Mouse (Mus musculus) embryonic facial prominence, embryonic 13.5 days (tissue): ENCODE results near the gene Rnft2. TPM values are rescaled to one million over a fixed set of nuclear protein-coding genes. Genes with fewer than 3 reads are reported as not detected.

ENCODE experiments used
- ATAC-seq: fragments of 200-750 bp; cut with Nextera tagmentation; 2 replicates; pipeline ENCODE4 v1.8.0; 2017; ENCODE audit warnings: low read depth; ENCODE audit not compliant: insufficient number of reproducible peaks, insufficient read depth, low FRiP score, low TSS enrichment
- H3K27ac ChIP-seq: fragments of 300-500 bp; sonication (generic); 2 replicates; pipeline ENCODE4 v1.5.1; 2015; ENCODE audit warnings: moderate library complexity, mild to moderate bottlenecking, inconsistent platforms
- H3K27me3 ChIP-seq: fragments of 300-500 bp; sonication (generic); 2 replicates; pipeline ENCODE4 v1.6.1; 2015; ENCODE audit warnings: mild to moderate bottlenecking, inconsistent platforms
- H3K36me3 ChIP-seq: fragments of 300-500 bp; sonication (generic); 2 replicates; pipeline ENCODE4 v1.6.1; 2015; ENCODE audit warnings: mild to moderate bottlenecking, inconsistent platforms
- H3K4me1 ChIP-seq: fragments of 300-500 bp; sonication (generic); 2 replicates; pipeline ENCODE4 v1.6.1; 2015; ENCODE audit warnings: inconsistent platforms
- H3K4me2 ChIP-seq: fragments of 300-500 bp; sonication (generic); 2 replicates; pipeline ENCODE4 v1.6.1; 2015; ENCODE audit warnings: moderate library complexity, mild to moderate bottlenecking, inconsistent platforms
- H3K4me3 ChIP-seq: fragments of 300-500 bp; sonication (generic); 2 replicates; pipeline ENCODE4 v1.5.1; 2015; ENCODE audit warnings: mild to moderate bottlenecking, inconsistent platforms
- H3K9ac ChIP-seq: fragments of 300-500 bp; sonication (generic); 2 replicates; pipeline ENCODE4 v1.6.1; 2015; ENCODE audit warnings: mild to moderate bottlenecking, inconsistent platforms
- H3K9me3 ChIP-seq: fragments of 300-500 bp; sonication (generic); 2 replicates; pipeline ENCODE4 v1.6.1; 2016; ENCODE audit warnings: inconsistent platforms
- WGBS: fragments of 180-500 bp; shearing (Covaris S2); methylation state at CpG from one replicate; pipeline ENCODE4 v1.1.7; 2015; ENCODE audit warnings: mixed read lengths; 5-methylcytosine and 5-hydroxymethylcytosine counted together
- polyA plus RNA-seq: library from polyadenylated mRNA; unstranded; fragments of >200 nt; fragmentation: Nextera tagmentation; extraction: Ambion mirVana; gene quantifications from 2 replicates; pipeline ENCODE4 v1.2.1, GENCODE M21; 2015

The Rnft2 gene
- polyA plus RNA-seq, 1 experiment from 2014 or later: 5.1 TPM

GRCm38 (mm10) chr5:118247378-118247777 lies 2.5 kb upstream of the Rnft2 start:
- no peaks in the 10 kb centered on the region for H3K9me3 ChIP-seq
- H3K36me3 ChIP-seq: peaks cover 34% of the 10 kb centered on the region
- H3K27ac ChIP-seq: no peak overlapping the region
- no peak overlapping the region for H3K4me3 ChIP-seq
- H3K4me1 ChIP-seq: peaks cover 29% of the 10 kb centered on the region
- H3K27me3 ChIP-seq: no peaks in the 10 kb centered on the region
- 40% methylated on average over 8 of the region's 8 CpGs for WGBS
- peak overlapping the region; percentile 93 for H3K4me2 ChIP-seq
- no peak for ATAC-seq
- no peak overlapping the region for H3K9ac ChIP-seq

DNA sequence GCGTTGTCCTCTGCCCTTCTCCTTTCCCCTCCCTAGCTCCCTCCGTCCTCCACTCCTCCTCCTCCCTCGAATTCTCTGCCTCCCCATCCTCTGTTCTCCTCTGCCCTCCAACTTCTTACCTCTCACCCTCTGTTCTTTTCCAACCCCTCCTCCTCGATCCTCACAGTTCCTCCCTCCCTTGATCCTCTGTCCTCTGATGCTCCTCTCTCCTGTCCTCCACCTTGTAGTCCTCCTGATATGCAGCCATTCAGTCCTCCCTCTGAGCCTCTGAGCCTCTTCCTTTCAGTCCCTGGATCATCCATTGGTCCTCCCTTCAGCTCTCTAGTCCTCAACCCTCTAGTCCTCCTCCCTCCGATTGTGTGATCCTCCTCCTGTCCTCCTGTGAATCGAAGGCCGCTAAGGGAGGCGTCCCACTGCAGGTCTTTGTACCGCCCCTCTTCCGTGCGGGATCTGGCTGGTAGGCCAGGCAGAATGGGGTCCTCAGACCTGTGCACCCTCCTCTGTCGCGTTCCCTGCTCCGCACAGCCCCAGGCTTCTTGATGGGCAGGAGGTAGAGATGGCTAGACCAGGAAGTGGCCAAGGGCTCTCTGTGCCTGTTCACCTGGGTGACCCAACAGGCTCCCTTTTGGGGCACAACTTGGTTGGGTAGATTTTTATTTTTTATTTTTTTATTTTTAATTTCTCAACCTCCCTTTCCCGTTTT lies 841 bp upstream of the Rnft2 start:
- H3K9ac ChIP-seq: peak overlapping the region; percentile 80
- peak overlapping the region; percentile 82 for H3K27ac ChIP-seq
- no peaks in the 10 kb centered on the region for H3K27me3 ChIP-seq
- peaks cover 45% of the 10 kb centered on the region for H3K36me3 ChIP-seq
- peak overlapping the region; percentile 93 for H3K4me2 ChIP-seq
- WGBS: 5% methylated on average over 15 of the region's 15 CpGs
- H3K4me1 ChIP-seq: peaks cover 29% of the 10 kb centered on the region
- ATAC-seq: 0 out of 2 replicates have a peak, but pooled peaks have one; percentile 2
- H3K4me3 ChIP-seq: peak overlapping the region; percentile 62
- H3K9me3 ChIP-seq: no peaks in the 10 kb centered on the region

DNA sequence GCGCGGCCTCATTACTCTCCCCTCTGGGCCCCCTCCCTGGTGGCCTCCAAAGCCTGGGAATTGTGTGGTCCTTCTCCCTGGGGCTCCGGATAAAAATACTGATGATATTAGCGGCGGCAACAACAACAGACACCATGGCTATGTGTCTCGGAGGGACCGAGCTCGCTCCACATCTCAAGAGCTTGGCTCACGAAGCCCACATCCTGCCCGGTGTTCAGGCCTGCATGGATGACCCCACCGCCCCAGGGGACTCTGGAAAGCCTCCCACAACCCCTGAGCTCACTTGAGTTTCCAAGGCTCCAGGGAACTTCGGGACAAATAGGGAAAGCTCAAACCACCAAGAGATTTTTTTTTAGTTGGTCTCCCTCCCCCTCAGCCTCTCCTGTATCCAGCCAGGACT lies 5.2 kb downstream of the Rnft2 start:
- no peaks in the 10 kb centered on the region for H3K27me3 ChIP-seq
- H3K9ac ChIP-seq: no peak overlapping the region
- WGBS: 82% methylated on average over 12 of the region's 12 CpGs
- no peak overlapping the region for H3K27ac ChIP-seq
- H3K36me3 ChIP-seq: peaks cover 45% of the 10 kb centered on the region
- peaks cover 9% of the 10 kb centered on the region for H3K4me1 ChIP-seq
- no peak overlapping the region for H3K4me2 ChIP-seq
- no peak for ATAC-seq
- no peaks in the 10 kb centered on the region for H3K9me3 ChIP-seq
- no peak overlapping the region for H3K4me3 ChIP-seq

DNA sequence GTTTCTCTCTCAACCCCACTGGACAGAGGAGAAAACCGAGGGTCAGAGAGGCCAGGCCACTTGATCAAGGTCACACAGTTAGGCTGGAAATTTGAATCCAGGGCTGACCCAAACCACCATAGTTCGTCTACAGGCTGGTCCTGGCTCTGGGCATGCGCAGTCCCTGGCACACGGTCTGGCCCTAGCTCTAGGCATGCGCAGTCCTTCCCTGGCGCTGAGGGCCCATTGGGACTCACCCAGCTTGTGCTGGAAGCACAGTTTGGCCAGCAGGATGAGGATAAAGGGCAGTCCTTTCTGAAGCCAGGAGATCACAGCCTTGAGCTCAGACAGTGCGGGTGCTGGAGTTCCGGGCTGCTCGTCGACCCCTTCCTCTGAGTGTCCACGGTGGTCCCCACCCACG lies 8.0 kb downstream of the Rnft2 start:
- Histone ChIP-seq H3K4me1 (no peaks in the 10 kb centered on the region), H3K36me3 (peaks cover 46% of the 10 kb centered on the region), H3K9ac (no peak overlapping the region), H3K9me3 (no peaks in the 10 kb centered on the region; the same call in 1 of the 2 replicates), H3K27me3 (no peaks in the 10 kb centered on the region), H3K4me2 (no peak overlapping the region), H3K4me3 (no peak overlapping the region), H3K27ac (no peak overlapping the region)
- 82% methylated on average over 12 of the region's 12 CpGs for WGBS
- ATAC-seq: no peak

DNA sequence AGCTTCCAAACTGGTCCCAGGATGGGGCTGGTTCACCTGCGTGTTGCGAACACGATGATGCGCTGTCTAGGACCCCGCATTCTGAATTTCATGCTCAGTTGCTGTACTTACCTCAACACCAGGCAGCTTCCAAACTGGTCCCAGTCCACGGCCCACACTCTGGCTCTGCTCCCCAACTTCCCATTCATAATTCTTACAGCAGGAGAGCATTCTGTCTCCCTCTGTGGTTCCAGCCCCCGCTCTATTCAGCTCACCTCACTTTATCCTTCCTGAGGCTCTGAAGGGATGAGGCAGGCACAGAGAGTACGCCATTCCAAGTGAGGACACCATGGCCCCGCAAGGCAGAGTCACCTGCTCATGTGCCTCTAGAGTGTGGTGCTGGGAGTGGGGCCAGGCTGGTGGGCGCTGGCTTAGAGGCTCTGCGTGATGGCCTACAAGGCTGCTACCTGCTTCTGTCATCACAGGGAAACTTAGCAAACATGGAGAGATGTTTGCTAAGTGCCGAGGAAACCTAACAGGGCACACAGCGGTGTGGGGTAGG lies 14.8 kb downstream of the Rnft2 start:
- Histone ChIP-seq H3K9me3 (no peaks in the 10 kb centered on the region; the same call in 1 of the 2 replicates), H3K4me2 (no peak overlapping the region), H3K9ac (no peak overlapping the region), H3K4me1 (no peaks in the 10 kb centered on the region), H3K27ac (no peak overlapping the region), H3K4me3 (no peak overlapping the region), H3K27me3 (no peaks in the 10 kb centered on the region), H3K36me3 (peaks cover 51% of the 10 kb centered on the region)
- no peak for ATAC-seq
- WGBS: 92% methylated on average over 13 of the region's 13 CpGs

DNA sequence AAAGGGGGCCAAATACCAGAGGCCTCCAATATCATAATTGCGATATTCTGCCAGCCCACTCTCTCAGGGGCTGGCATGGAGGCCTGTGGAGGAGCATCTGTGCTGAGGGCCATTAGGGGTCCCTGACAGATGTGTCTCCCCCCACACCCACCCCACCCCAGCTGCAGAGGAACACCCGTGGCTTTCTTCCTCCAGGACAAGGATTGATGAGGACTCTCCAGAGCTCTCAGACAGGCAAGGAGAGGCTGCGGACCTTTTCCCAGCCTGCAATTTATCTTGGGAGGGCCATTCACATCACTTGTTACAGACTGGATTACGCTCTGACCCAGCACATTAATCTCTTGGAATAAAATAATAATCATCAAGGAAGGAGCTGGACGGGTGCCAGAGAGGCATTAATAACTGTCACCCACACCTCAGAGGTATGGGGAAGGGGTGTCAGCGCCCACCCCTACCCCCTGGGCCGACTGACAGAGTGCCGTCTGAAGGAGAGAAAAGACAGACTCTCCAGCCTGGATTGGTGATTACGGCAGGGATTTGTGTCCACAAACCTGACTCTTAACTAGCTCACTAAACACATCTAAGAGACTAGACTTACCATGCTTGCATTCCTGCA lies 21.7 kb downstream of the Rnft2 start:
- no peak overlapping the region for H3K4me2 ChIP-seq
- WGBS: 79% methylated on average over 9 of the region's 9 CpGs
- no peak overlapping the region for H3K27ac ChIP-seq
- H3K4me3 ChIP-seq: no peak overlapping the region
- H3K27me3 ChIP-seq: no peaks in the 10 kb centered on the region
- no peak for ATAC-seq
- H3K9ac ChIP-seq: no peak overlapping the region
- no peaks in the 10 kb centered on the region for H3K9me3 ChIP-seq
- peaks cover 49% of the 10 kb centered on the region for H3K36me3 ChIP-seq
- no peaks in the 10 kb centered on the region for H3K4me1 ChIP-seq

GRCm38 (mm10) chr5:118217410-118217809 lies 27.5 kb downstream of the Rnft2 start:
- Histone ChIP-seq H3K9me3 (no peaks in the 10 kb centered on the region), H3K36me3 (peaks cover 41% of the 10 kb centered on the region), H3K9ac (no peak overlapping the region), H3K4me3 (no peak overlapping the region), H3K4me1 (peaks cover 29% of the 10 kb centered on the region), H3K4me2 (no peak overlapping the region), H3K27me3 (no peaks in the 10 kb centered on the region), H3K27ac (no peak overlapping the region)
- 61% methylated on average over 6 of the region's 6 CpGs for WGBS
- no peak for ATAC-seq

GRCm38 (mm10) chr5:118214418-118215154 lies 30.3 kb downstream of the Rnft2 start:
- peaks cover 29% of the 10 kb centered on the region for H3K4me1 ChIP-seq
- H3K4me2 ChIP-seq: peak overlapping the region; percentile 76
- H3K27ac ChIP-seq: no peak overlapping the region
- peak overlapping the region; percentile 61 for H3K9ac ChIP-seq
- no peaks in the 10 kb centered on the region for H3K9me3 ChIP-seq
- H3K27me3 ChIP-seq: no peaks in the 10 kb centered on the region
- WGBS: 6% methylated on average over 24 of the region's 24 CpGs
- peak overlapping the region; percentile 42 for H3K4me3 ChIP-seq
- peak; percentile 56; the same call in 1 of the 2 replicates for ATAC-seq
- H3K36me3 ChIP-seq: peaks cover 17% of the 10 kb centered on the region; the same call in 1 of the 2 replicates

GRCm38 (mm10) chr5:118214012-118214411 lies 30.9 kb downstream of the Rnft2 start:
- Histone ChIP-seq H3K4me3 (peak overlapping the region; percentile 42), H3K36me3 (peaks cover 15% of the 10 kb centered on the region; the same call in 1 of the 2 replicates), H3K27me3 (no peaks in the 10 kb centered on the region), H3K4me1 (peaks cover 29% of the 10 kb centered on the region), H3K27ac (no peak overlapping the region), H3K9me3 (no peaks in the 10 kb centered on the region), H3K4me2 (peak overlapping the region; percentile 76), H3K9ac (peak overlapping the region; percentile 61)
- ATAC-seq: no peak
- 18% methylated on average over 5 of the region's 5 CpGs for WGBS

DNA sequence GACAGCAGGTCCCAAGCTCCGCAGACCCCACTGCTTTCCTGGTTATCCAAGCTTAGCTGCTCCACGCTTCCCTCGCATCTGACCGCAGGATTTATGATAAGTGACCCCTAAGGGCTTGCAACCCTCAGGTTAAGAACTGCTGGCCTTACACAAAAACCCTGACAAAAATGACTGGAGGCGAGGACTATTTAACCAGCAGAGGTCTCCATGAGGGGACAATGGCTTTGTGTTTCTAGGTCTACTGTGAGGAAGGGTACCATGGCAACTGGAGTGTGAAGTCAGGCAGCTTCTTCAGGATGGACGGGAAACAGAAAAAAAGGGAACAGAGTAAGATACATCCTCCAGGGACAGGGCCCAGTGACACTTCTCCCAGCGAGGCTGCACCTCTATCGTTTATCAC lies 39.1 kb downstream of the Rnft2 start:
- H3K4me3 ChIP-seq: no peak overlapping the region
- peaks cover 10% of the 10 kb centered on the region; the same call in 1 of the 2 replicates for H3K36me3 ChIP-seq
- H3K4me1 ChIP-seq: peaks cover 12% of the 10 kb centered on the region; the same call in 1 of the 2 replicates
- no peak overlapping the region for H3K27ac ChIP-seq
- 73% methylated on average over 8 of the region's 8 CpGs for WGBS
- H3K4me2 ChIP-seq: no peak overlapping the region
- no peak overlapping the region for H3K9ac ChIP-seq
- H3K27me3 ChIP-seq: no peaks in the 10 kb centered on the region
- no peak for ATAC-seq
- H3K9me3 ChIP-seq: no peaks in the 10 kb centered on the region

GRCm38 (mm10) chr5:118204675-118205440 lies 40.1 kb downstream of the Rnft2 start:
- WGBS: 85% methylated on average over 16 of the region's 16 CpGs
- ATAC-seq: no peak
- H3K4me1 ChIP-seq: peaks cover 12% of the 10 kb centered on the region; the same call in 1 of the 2 replicates
- no peak overlapping the region for H3K4me3 ChIP-seq
- no peak overlapping the region for H3K4me2 ChIP-seq
- H3K27ac ChIP-seq: no peak overlapping the region
- H3K9me3 ChIP-seq: no peaks in the 10 kb centered on the region
- peaks cover 17% of the 10 kb centered on the region; the same call in 1 of the 2 replicates for H3K36me3 ChIP-seq
- no peak overlapping the region for H3K9ac ChIP-seq
- no peaks in the 10 kb centered on the region for H3K27me3 ChIP-seq
